Mouse (Mus musculus): Measurements from ENCODE around the gene Asb11. TPM values are rescaled to one million over a fixed set of nuclear protein-coding genes. Genes with fewer than 3 reads are reported as not detected.

Gene Asb11
- polyA plus RNA-seq (2014; fragmentation: Nextera tagmentation; extraction: Ambion mirVana), result not detected in 2 replicates

DNA sequence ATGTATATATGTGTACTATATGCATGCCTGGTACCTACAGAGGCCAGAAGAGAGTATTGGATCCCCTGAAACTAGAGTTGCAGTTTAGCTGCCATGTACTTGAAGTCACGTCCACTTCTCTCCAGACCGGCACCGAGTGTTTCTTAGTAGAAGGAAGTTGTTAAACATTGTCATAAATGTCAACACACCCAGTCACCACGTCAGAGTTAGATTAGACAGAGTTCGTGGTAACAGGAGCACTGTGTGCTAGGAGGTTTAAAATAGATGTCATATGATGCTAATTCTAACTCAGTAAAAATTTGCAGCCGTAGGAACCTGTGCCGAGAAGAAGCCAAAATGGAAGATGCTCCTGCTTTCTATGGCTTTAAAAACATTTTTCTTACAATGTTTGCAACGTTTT is at the start of gene Asb11:
Asb11 (plus strand) TSS at position 286 of the 400 bp plus-strand sequence.
- no peak for ATAC-seq (ENCODE audit: low FRiP score, low TSS enrichment)
- Histone ChIP-seq H3K4me2 (ENCODE audit: low read length) (no peak within 1 kb of the TSS), H3K27me3 (ENCODE audit: control insufficient read depth, insufficient read depth, low read length) (no peaks in the 10 kb centered on the region), H3K9ac (replicated peaks; ENCODE audit: low read length) (no peak within 1 kb of the TSS), H3K4me3 (replicated peaks; ENCODE audit: low read depth, low read length) (no peak within 1 kb of the TSS), H3K9me3 (ENCODE audit: control insufficient read depth, low read length) (no peaks in the 10 kb centered on the region), H3K27ac (replicated peaks; ENCODE audit: low read depth, low read length) (no peak within 1 kb of the TSS), H3K4me1 (ENCODE audit: control insufficient read depth, insufficient read depth, low read length) (no peaks in the 10 kb centered on the region), H3K36me3 (ENCODE audit: control insufficient read depth, insufficient read depth, low read length) (0 out of 2 replicates have a peak, but pooled peaks cover under 1% of the 10 kb centered on the region)
- DNase-seq, result no peak
- WGBS, result 85% methylated on average over 8 of the region's 8 CpGs

GRCm38 (mm10) chrX:164394091-164394490 is 42.7 kb upstream of the Asb11 start:
- 70% methylated on average over 4 of the region's 4 CpGs for WGBS
- no peak overlapping the region for H3K27ac ChIP-seq (replicated peaks; ENCODE audit: low read depth, low read length)
- no peaks in the 10 kb centered on the region for H3K9me3 ChIP-seq (ENCODE audit: control insufficient read depth, low read length)
- H3K4me1 ChIP-seq (ENCODE audit: control insufficient read depth, insufficient read depth, low read length), result no peaks in the 10 kb centered on the region
- DNase-seq, result no peak
- ATAC-seq (ENCODE audit: low FRiP score, low TSS enrichment), result no peak
- no peak overlapping the region for H3K9ac ChIP-seq (replicated peaks; ENCODE audit: low read length)
- H3K36me3 ChIP-seq (ENCODE audit: control insufficient read depth, insufficient read depth, low read length), result no peaks in the 10 kb centered on the region
- no peak overlapping the region for H3K4me2 ChIP-seq (ENCODE audit: low read length)
- no peaks in the 10 kb centered on the region for H3K27me3 ChIP-seq (ENCODE audit: control insufficient read depth, insufficient read depth, low read length)
- no peak overlapping the region for H3K4me3 ChIP-seq (replicated peaks; ENCODE audit: low read depth, low read length)

DNA sequence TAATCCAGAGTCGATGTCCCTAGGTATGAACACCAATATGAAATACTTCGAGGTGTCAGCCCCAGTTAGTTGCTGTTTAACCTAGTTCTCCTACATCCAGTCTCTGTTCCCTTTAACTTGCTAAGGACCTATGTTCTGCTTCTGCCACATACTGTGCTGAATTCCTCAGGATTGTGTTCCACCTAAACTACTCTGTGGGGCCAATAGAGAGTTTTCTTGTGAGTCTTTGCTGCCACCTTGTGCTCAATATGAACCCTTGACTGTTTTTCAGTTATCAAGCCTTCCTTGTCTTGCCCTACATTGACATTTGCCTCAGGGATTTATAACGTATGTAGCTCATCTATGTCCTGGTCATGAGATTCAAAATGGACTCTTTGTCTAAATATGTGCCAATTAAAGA is 38.3 kb upstream of the Asb11 start:
- Histone ChIP-seq H3K9ac (replicated peaks; ENCODE audit: low read length) (no peak overlapping the region), H3K4me3 (replicated peaks; ENCODE audit: low read depth, low read length) (no peak overlapping the region), H3K4me2 (ENCODE audit: low read length) (no peak overlapping the region), H3K9me3 (ENCODE audit: control insufficient read depth, low read length) (no peaks in the 10 kb centered on the region), H3K36me3 (ENCODE audit: control insufficient read depth, insufficient read depth, low read length) (no peaks in the 10 kb centered on the region), H3K27me3 (ENCODE audit: control insufficient read depth, insufficient read depth, low read length) (no peaks in the 10 kb centered on the region), H3K4me1 (ENCODE audit: control insufficient read depth, insufficient read depth, low read length) (no peaks in the 10 kb centered on the region), H3K27ac (replicated peaks; ENCODE audit: low read depth, low read length) (no peak overlapping the region)
- WGBS, result 63% methylated on average over 3 of the region's 3 CpGs
- peak; percentile 24; the same call in 1 of the 2 replicates for ATAC-seq (ENCODE audit: low FRiP score, low TSS enrichment)
- DNase-seq, result peak; percentile 61

DNA sequence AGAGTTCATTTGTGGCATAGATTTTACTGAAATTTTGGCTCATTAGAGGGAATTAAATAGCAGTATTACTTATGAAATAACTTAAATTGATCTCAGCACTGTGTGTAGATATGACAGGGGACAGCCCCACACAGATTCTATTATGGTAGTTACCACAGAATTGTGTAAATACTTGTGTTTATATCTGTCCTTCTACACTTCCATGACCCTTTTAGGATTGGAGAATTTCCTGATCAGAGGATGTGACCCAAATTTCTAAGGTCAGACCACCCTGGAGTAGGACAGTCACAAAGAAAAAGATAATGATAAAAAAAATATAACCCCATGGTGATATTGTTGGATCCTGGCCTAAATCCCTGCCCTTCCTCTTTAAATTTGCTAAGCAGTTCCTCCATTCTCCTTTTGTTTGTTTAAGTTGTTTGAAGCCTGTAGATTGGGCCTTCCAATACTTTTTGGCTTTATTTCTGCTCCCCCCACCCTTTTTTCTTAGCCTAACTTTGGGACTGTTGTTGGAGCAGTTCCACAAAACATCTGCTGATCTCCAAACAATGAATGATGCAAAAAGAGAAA is 31.6 kb upstream of the Asb11 start:
- no peak overlapping the region for H3K9ac ChIP-seq (replicated peaks; ENCODE audit: low read length)
- ATAC-seq (ENCODE audit: low FRiP score, low TSS enrichment), result no peak
- H3K4me2 ChIP-seq (ENCODE audit: low read length), result no peak overlapping the region
- no peaks in the 10 kb centered on the region for H3K36me3 ChIP-seq (ENCODE audit: control insufficient read depth, insufficient read depth, low read length)
- H3K4me1 ChIP-seq (ENCODE audit: control insufficient read depth, insufficient read depth, low read length), result no peaks in the 10 kb centered on the region
- no peak overlapping the region for H3K27ac ChIP-seq (replicated peaks; ENCODE audit: low read depth, low read length)
- no peak for DNase-seq
- no peaks in the 10 kb centered on the region for H3K9me3 ChIP-seq (ENCODE audit: control insufficient read depth, low read length)
- no peak overlapping the region for H3K4me3 ChIP-seq (replicated peaks; ENCODE audit: low read depth, low read length)
- H3K27me3 ChIP-seq (ENCODE audit: control insufficient read depth, insufficient read depth, low read length), result no peaks in the 10 kb centered on the region

- no peak for DNase-seq
- no peak for ATAC-seq (ENCODE audit: low FRiP score, low TSS enrichment)
- Histone ChIP-seq H3K9ac (replicated peaks; ENCODE audit: low read length) (no peak overlapping the region), H3K9me3 (ENCODE audit: control insufficient read depth, low read length) (no peaks in the 10 kb centered on the region), H3K27me3 (ENCODE audit: control insufficient read depth, insufficient read depth, low read length) (no peaks in the 10 kb centered on the region), H3K4me1 (ENCODE audit: control insufficient read depth, insufficient read depth, low read length) (no peaks in the 10 kb centered on the region), H3K27ac (replicated peaks; ENCODE audit: low read depth, low read length) (no peak overlapping the region), H3K4me2 (ENCODE audit: low read length) (no peak overlapping the region), H3K4me3 (replicated peaks; ENCODE audit: low read depth, low read length) (no peak overlapping the region), H3K36me3 (ENCODE audit: control insufficient read depth, insufficient read depth, low read length) (no peaks in the 10 kb centered on the region)
- 81% methylated on average over 9 of the region's 9 CpGs for WGBS
Measured at GRCm38 (mm10) chrX:164406133-164407022, 30.4 kb upstream of the Asb11 start.

DNA sequence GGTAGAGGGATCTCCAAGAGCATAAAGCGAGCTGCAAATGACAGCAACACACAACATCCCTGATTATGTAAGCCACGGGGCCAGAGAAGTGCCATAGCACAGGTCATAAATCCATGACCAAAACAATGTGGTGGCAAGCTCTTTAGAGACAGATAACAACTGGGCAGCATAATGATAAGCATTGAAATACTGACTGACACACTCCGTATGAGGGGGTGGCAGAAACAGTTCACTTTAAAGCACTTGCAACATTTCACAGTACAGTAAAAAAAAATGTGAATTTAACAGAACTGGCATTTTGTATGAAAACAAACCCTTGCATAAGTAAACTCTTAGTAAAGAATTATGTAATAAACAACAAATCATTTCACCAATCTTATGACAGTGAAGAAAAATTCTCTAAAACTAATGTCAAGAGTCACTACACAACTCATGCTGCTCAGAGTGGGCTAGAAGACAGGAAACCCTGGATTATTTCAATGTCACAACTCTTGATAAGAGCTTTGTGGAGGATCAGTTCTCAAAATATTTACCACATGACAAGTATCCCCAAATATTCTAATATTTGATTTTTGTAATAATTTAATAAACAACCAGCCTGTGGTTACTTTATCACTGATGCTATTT is 28.4 kb upstream of the Asb11 start:
- Histone ChIP-seq H3K27me3 (ENCODE audit: control insufficient read depth, insufficient read depth, low read length) (no peaks in the 10 kb centered on the region), H3K9ac (replicated peaks; ENCODE audit: low read length) (no peak overlapping the region)
- WGBS, result 89% methylated on average over 3 of the region's 3 CpGs

DNA sequence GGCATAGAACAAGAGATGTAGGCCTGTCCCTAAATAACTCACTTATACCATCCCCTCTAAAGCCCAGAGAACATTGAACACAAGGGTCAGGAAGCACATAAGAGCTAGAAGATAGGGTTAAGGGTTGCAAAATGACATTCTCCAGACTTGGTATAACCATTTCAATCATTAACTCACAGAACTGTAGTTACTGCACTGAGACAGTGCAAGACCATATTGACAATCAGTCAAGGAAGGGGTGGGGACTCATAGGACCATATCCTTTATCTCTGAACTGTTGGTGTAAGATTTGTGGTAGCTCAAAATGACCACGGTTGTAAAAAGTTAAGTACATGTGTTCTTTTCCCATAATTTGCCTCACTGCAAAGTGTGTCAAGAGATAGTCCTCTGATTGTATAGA is 26.2 kb upstream of the Asb11 start:
- H3K27me3 ChIP-seq (ENCODE audit: control insufficient read depth, insufficient read depth, low read length), result no peaks in the 10 kb centered on the region
- H3K9ac ChIP-seq (replicated peaks; ENCODE audit: low read length), result no peak overlapping the region
- no peak for DNase-seq
- H3K27ac ChIP-seq (replicated peaks; ENCODE audit: low read depth, low read length), result no peak overlapping the region
- H3K36me3 ChIP-seq (ENCODE audit: control insufficient read depth, insufficient read depth, low read length), result no peaks in the 10 kb centered on the region
- no peaks in the 10 kb centered on the region for H3K9me3 ChIP-seq (ENCODE audit: control insufficient read depth, low read length)
- H3K4me2 ChIP-seq (ENCODE audit: low read length), result no peak overlapping the region
- no peak for ATAC-seq (ENCODE audit: low FRiP score, low TSS enrichment)
- H3K4me1 ChIP-seq (ENCODE audit: control insufficient read depth, insufficient read depth, low read length), result no peaks in the 10 kb centered on the region
- no peak overlapping the region for H3K4me3 ChIP-seq (replicated peaks; ENCODE audit: low read depth, low read length)
- 79% methylated on average over 1 of the region's 1 CpGs for WGBS

More for the DNA sequence above, 28.4 kb upstream of the Asb11 start:
- Histone ChIP-seq H3K4me2 (ENCODE audit: low read length) (no peak overlapping the region), H3K4me1 (ENCODE audit: control insufficient read depth, insufficient read depth, low read length) (no peaks in the 10 kb centered on the region), H3K27ac (replicated peaks; ENCODE audit: low read depth, low read length) (no peak overlapping the region), H3K36me3 (ENCODE audit: control insufficient read depth, insufficient read depth, low read length) (no peaks in the 10 kb centered on the region), H3K9me3 (ENCODE audit: control insufficient read depth, low read length) (no peaks in the 10 kb centered on the region), H3K4me3 (replicated peaks; ENCODE audit: low read depth, low read length) (no peak overlapping the region)
- ATAC-seq (ENCODE audit: low FRiP score, low TSS enrichment), result no peak
- no peak for DNase-seq

DNA sequence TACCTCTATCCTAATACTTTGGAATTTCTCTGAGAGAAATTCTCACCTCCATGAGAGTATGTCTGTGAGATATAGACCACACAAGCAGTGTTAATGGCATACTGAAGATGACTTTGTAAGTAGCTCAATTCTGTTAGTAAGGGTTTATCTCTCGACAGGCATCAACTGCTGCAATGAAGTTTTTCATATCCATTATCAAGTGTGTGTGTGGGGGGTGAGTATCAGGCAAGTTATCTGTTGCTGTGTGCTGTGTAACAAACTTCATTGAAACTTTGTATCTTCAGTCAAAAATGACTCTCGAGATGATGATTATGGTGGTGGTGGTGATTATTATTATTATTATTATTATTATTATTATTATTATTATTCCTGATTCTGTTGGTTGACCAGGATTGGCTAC is 20.0 kb upstream of the Asb11 start:
- ATAC-seq (ENCODE audit: low FRiP score, low TSS enrichment) (no peak), DNase-seq (no peak)
- Histone ChIP-seq H3K27me3 (ENCODE audit: control insufficient read depth, insufficient read depth, low read length) (no peaks in the 10 kb centered on the region), H3K9me3 (ENCODE audit: control insufficient read depth, low read length) (no peaks in the 10 kb centered on the region), H3K4me2 (ENCODE audit: low read length) (no peak overlapping the region), H3K27ac (replicated peaks; ENCODE audit: low read depth, low read length) (no peak overlapping the region), H3K4me3 (replicated peaks; ENCODE audit: low read depth, low read length) (no peak overlapping the region), H3K9ac (replicated peaks; ENCODE audit: low read length) (no peak overlapping the region), H3K4me1 (ENCODE audit: control insufficient read depth, insufficient read depth, low read length) (peaks cover 3% of the 10 kb centered on the region; the same call in 1 of the 2 replicates), H3K36me3 (ENCODE audit: control insufficient read depth, insufficient read depth, low read length) (no peaks in the 10 kb centered on the region)
- WGBS, result 89% methylated on average over 2 of the region's 2 CpGs

Data from midbrain, embryonic 14.5 days (tissue).